Mouse (Mus musculus): ENCODE measurements around the gene Gfi1b. TPM values are rescaled to one million over a fixed set of nuclear protein-coding genes. Genes with fewer than 3 reads are reported as not detected.
A peak's percentile ranks its signal among the peaks of the same experiment; 100 is the strongest.

Gfi1b gene
- total RNA-seq, 2 experiments from 2014 or later: not detected

DNA sequence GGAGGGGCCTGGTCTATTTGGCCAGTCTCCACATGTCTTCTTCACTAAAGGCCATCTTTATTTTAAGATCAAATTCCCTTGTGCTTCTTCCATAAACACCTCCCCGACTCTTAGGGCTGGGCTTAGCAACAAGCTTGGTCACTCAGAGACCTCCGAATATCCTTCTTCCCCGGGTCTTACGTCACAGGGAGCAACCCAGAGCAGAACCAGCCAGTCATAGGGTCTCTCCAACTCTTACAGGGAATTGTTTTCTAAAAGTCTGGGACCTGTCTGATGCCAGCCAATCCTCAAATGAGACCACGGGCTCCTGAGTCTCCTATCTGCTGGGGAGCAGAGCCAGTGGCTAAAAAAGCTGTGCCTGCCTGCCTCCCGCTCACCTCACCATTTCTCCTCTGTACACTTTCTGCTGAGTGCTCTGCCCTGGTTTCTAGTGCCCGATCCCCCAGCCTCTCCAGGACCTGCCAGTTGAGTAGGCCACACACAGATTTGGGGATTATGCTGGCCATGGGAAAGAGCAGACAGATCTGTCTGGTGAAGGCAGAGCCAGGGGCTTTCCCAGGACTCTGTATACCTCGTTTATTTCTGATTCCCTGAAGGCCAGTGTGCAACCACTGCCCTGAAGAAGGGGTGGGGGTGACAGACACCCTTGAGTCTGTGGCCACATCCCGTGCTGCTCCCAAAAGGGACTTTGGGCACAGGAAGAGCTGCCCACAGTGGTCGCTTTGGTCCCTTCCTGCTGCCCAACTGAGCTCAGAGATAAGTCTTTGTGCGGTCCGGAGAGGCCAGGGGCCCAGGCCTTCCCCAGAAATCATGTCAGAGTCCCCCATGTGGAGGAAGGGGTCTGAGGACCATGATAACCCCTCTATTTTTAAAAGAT lies 22.9 kb downstream of the Gfi1b start:
- DNase-seq: no peak

DNA sequence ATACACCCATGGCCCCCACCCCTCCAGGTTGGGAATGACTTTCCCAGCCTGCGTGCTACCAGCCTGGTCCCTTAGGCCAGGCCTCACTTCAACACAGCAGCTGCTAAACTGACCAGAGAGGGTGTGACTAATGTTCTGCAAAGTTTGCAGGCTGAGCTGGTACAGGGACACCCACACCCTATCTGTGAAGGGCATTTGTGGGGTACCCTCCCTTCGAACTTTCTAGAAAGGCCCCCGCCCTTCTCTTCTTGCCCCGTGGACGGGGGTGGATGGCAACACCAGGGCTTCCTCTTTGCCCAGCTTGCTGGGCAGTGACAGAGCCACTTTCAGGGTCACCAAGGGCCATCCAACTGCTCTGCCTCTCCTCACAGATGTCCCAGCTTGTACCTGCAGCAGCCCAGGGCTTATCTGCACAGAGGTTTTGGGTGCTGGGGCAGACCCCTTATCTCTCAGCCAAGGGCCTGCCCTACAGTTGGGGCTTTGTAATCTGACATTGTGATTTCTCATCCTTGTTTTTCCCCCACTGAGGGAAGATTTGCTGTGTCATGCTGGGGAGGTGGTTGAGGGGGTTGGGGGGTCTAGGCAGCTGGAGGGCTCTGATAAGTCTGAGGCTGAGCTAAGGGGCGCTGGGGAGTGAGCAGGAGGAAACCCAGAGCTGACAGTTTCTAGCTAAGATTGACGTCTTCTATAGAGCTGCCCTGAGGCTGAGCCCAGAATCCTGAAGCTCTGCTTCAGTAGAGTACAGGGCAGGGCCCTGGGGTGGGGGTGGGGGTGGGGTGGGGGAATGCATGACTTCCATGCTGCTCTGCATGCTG lies 23.8 kb downstream of the Gfi1b start:
- no peak for DNase-seq

DNA sequence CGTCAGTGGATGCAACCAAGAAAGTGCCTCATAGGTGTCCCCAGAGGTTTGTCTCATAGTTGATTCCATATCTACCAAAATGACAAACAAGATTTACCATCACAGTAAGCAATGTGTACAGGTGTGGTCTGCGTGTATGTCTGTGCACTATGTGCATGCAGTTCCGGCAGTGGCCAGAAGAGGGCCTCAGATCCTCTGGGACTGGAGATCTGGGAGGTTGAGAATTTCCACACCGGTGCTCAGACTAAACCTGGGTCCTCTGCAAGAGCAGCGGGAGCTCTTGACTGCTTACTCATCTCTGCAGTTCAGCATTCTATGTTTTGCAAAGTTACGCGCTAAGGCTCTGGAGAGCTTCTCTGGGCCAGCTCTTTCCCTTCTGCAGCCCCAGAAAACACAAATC lies 24.8 kb downstream of the Gfi1b start:
- DNase-seq: no peak

DNA sequence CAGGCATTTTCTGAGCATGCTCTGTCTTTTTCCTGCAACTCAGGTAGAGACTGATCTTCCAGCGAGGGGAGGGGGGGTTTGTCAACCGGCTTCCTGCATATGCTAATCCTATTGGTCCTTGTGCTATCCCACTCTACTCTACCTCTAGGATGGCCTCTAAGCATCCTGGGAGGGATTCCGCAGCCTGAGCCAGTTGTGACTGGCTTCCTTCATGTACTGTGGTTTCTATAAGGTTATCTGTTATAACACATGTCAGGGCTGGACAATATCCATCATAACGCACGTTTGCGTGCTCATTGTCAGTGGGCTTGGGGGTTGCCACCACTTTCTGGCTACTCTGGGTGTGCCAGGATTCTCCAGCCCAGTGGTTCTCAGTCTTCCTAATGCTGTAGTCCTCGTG lies 25.8 kb downstream of the Gfi1b start:
- DNase-seq: no peak

DNA sequence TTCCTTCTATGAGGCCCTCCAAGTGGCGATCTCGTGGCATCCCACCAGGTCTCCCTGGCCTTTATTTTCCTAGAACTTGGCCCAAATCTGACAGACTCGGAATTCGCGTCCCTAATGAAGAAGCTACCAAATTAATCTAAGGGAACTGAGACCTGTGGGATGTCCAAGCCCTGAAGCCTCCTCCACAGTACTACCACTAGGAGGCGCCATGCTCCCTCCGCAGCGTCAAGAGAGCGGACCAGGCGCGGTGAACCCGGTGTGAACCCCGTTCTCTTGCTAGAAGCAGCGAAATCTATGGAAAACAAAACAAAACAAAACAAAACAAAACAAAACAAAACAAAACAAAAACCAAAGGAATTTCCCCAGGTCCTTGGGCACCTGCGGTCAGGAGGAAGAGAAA lies 29.0 kb downstream of the Gfi1b start:
- peak; percentile 75 for DNase-seq

DNA sequence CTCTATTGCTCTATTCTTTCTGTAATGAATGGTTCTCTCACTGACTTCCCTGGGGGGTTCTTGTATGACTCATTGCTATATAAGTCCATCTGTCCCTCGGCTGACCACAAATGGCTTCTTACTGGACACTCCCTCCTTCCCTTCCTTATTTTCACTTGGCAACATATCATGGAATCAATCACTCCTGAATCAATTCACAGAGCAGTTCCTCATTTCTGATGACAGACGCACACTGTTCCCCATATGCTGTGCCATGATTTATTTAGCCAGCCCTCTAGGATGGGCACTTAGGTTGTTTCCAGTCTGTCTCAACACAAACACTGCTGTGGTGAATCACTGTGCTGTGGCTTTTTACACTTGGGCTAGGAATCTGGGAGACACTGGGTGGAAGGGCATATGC lies 30.3 kb downstream of the Gfi1b start:
- DNase-seq: no peak

DNA sequence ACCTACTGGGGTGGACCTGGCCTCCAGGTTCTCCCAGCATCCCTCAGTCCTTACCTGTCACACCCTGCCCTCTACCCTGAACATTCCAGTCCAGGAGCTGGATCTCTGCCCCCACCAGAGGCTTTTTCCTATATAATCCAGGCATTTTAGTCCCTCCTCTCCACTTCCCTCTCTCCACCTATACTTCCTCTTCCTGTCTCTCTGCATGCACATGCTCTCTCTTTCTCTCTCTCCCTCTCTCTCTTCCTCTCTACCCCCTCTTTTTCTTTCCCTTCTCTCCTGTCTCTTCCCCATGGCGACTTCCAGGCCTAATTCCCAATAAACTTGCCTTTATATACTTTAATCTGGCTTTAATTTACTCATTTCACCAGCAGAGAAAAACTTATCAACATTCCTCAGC lies 33.2 kb downstream of the Gfi1b start:
- no peak for DNase-seq

DNA sequence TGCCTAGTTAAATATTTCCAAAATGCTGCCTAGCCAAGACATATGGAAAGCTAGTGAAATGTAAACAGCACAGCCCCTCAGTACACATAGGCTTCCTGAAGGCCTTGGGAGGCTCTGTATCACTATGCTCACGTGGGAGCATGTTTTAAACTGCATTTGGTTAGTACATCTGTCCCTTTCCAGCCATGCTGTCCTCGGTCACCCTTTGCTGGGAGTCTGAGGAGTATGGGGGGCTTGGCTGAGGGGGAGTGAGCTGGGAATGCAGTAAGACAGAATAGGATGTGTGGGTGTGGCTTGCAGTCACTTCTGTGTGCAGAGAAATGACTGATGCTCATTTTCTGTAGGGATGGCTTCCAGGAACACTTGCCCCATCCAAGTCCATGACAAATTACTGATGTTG lies 36.1 kb downstream of the Gfi1b start:
- DNase-seq: no peak

DNA sequence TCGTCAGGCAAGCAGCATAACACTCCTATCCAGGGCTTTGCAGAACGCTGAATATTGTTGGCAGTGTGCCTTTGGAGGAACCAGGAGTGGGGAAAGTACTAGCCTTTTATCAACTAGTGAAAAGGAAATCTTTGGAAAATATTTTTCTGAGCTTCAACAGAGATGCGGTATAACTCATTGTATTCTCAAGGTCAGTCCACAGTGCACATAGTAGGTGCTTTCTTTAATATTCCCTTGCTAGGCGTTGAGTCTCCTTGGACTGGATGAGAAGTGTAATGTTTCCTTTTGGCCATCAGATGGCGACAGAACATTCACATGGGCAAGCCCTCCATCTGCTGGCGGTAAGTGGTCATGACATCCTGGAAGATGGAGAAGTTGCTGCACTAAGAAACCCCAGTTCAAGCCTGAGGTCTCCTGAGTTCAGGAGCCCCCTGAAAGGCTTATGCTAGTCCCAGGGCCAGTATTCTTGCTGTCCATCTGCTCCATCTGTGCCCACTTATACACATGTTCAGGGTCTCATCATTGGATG lies 36.7 kb downstream of the Gfi1b start:
- peak; percentile 85 for DNase-seq

DNA sequence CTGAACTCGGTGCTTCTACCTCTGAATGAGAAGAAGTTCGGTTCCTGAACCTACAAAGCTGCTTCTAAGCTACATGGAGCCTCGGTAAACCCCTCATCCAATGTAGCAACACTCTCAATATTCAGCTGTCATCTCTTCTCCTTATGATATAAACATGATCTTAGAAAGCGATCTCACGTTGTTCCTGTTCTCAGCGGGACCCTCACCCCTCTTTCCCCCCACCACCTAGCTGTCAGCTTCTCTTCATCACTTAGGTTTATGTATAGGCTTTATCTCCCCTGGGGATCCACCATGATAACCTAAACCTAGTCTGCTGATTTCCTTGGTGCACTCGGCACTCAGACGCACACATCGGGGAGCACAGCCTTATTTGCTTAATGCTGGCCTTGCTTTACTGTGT lies 38.1 kb downstream of the Gfi1b start, which contains the start of gene Gtf3c5:
Gene Gtf3c5, minus strand, starts transcription at position 101 of the 400 bp plus-strand sequence.
- DNase-seq: no peak

DNA sequence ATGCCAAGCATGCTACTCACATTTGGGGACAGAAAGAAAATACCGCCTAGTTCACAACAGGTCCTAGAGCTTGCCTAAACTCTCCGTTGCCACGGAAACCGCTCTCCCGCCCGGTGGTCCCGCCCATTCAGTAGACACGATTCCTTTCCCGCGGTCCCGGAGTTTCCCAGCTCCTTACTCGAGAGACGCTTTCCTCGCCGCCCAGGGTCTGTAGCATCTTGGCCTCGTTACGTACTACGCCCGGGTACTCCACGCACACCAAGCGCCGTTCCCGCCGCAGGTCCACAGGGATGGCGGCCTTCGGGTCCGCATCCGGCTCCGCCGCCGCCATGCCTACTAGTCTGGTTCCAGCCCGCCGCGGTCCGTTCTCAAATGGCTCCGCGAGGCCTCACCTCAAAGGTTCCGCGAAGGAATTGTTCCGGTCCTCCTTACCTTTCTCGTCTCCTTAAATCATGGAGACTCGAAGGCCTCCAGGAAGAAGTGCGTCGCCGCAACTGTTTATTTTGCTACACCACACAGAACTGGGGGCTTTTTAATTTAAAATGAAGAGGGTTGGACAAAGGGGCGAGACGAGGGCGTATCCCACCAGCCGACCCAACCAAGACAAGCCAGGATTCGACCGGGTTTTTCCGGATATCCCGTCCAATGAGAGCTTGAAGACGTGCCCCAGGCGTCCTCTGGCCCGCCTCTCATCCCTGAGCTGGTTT lies 39.0 kb downstream of the Gfi1b start:
- DNase-seq: peak; percentile 92

DNA sequence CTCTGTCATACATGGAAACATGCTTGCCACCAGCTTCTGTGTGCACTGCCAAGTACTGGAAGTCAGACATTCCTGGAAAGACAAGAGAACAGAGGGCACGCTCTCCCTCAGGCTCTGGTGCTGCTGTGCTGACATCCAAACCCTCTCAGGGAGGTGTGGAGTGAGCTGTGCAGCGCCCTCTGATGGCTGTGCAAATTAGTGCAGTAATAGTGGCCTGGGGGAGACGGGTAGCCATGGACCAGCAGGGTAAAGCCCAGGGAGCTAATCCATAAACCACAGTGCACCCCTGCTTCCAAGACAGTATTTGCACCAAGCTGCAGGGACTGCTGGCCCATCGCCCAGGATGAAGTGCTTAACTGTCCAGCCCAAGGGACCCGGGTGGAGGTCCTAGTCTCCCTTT lies 43.8 kb downstream of the Gfi1b start:
- DNase-seq: peak; percentile 52

DNA sequence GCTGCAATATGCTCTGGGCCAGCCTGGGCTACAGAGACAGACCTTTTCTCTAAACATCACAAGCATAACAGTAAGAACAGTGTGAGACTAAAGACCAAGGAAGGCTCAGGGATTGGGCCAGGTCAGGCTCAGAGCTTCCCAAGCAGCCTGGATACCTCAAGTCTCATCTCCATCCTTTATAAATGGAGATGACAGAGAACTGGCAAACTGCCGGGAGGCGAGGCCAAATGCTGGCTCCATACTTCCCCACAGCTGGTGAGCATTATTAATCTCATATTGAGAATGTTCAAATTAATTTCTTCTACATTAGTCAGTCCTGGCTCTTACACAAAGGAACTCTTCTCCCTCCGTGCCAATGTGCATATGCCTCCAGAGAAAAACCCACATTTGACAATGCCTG lies 45.0 kb downstream of the Gfi1b start:
- DNase-seq: peak; percentile 56

DNA sequence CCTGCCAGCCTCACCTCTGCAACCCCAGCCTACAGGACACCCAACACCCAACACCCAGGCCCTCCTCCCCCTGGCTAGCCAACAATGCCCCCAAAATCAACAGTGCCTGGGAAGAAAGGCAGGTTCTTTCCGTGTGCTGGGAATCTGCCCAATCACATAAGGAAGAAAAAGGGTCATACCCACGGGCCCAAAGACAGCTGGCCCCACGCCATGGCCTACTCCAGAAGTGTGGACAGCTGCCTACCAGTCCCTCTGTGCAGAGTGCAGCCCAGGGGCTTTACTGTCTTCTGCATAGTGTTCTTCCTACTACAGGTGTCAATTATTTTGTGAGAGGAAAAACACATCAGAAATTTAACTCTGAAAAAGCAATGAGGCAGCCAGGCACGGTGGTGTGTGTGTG lies 46.4 kb downstream of the Gfi1b start:
- no peak for DNase-seq

DNA sequence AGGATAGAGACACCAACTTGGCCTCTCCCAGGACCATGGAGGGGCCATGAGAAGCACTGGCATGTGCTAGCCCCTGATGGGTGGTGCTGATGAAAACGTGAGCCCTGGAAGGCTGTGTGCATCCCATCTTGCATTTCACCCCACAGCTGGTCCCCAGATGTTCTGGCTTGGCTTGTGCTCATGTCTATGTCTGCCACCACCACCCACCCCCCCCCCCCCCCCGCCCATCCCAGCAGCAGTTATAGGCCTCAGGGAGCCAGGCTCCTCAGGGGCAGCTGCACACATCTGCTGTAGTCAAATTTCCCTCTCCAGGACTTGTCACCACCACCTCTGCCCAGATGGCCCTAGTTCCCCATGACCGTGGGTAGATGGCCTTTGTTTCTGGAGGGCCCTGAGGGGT lies 51.9 kb downstream of the Gfi1b start:
- peak; percentile 43 for DNase-seq

DNA sequence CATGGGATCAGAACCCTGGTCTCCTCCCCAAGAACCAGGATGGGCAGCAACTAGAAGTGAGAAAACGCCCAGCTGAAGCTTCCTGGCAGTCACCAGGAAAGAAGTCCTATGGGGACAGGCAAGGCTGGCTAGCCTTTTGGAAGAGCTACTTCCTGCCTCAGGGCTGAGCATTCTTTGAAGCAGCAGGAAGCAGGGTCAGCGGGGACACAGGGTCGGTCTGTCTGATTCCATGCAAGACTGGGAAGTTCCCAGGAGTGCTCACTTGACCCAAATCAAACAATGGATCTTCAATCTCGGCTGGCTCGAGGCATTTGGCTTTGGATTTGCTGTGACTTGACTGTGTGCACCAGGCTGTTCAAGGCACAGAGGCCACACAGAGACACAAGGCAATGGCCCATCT lies 55.2 kb downstream of the Gfi1b start:
- DNase-seq: peak; percentile 31

DNA sequence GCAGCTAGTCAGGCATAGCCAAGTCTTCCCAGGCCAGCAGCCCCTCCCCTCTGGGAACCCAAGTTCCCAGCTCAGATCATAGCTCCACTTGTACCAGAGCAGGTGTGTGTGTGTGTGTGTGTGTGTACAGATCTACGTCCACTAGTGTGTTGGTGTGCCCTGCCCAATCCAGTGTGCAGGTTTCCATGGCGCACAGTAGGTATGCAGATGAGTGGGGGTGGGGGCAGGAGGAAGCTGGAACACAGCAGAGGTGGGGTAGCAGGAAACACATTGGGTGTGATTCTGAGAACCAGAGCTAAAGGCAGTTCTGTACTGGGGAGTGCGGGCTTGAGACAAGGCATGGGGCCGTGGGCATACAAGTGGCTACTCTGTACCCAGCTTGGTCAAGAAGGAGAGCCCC lies 57.4 kb downstream of the Gfi1b start:
- DNase-seq: no peak

DNA sequence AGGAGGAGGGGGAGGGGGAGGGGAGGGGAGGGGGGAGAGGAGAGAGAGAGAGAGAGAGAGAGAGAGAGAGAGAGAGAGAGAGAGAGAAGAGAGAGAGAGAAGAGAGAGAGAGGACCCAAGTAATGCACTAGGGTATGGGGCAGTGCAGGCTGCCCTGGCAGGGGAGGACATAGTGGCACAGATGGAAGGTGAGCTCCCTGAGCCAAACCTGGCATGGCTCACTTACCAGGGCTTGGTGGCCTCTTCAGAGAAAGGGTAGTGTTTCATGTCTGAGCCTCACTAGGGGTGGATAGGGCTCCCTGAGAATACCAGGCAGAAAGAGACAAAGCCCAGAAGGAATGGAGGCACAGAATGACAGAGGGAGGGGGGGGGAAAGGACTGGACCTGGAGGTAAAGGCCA lies 58.0 kb downstream of the Gfi1b start:
- no peak for DNase-seq

DNA sequence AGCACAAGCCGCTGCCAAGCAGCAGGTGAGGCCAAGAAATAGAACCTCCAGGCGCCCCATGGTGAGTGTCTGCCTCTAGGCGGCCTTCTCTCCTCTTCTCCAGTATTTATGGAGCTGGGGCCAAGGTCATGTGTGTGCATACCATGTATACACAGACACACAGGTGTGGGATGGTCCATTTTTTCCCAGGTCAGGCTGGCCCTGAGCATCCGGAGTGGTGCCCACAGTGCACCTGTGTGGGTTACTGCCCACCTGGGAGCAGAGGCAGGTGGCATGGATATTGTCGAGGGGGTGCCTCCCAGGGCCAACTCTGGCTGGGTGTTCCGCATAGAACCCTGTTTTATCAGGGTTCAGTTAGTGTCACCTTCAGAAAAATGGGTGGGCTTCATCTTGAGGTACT lies 58.5 kb downstream of the Gfi1b start, which contains the start of gene Cel:
Gene Cel, minus strand, starts transcription at position 101 of the 400 bp plus-strand sequence.
- no peak for DNase-seq

Data from heart, postnatal 4 days (tissue).